Mouse (Mus musculus) cerebellum, postnatal 10 days (tissue): ENCODE measurements around the gene Zfp143.
A peak's percentile ranks its signal among the peaks of the same experiment; 100 is the strongest.
"Not testable (repeated sequence)": the region's sequence is repeated elsewhere in the genome, so short reads cannot be mapped to it uniquely, and the experiment has no call there.

Experiments used
- DNase-seq, 2 experiments: peaks; one replicate each; pipeline ENCODE4 v3.0.0; 2021; ENCODE audit warnings: mixed read lengths in 2 of 2

The Zfp143 gene

DNA sequence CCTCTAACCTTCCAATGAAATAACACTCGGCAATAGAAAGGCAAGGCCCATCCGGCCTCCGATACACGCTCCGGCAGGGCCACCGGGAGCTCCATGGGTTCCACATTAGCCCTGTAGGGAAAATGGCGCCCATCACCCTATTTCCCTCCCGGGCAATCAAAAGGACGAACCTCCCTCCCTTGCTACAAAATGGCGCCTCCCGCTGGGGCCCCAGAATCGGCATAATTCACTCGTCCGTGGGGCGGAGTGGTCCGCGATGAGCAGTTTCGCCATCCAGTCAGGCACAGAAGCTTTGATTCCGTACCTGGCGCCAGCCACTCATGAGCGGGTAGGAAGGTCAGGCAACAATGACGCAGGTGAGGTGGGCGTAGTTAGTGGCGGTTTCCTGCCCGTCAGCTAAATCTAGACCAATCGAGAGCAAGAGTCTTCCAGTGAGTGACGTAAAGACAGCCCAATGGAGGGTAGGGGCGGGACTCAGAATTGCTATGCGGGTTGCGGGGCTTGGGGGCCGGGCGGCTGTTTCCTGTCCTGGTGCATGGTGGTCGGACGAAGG is at the start of gene Zfp143:
TSS of gene Zfp143 (plus strand) at position 19 of the 553 bp plus-strand sequence.
- peak; percentile 100 for DNase-seq

DNA sequence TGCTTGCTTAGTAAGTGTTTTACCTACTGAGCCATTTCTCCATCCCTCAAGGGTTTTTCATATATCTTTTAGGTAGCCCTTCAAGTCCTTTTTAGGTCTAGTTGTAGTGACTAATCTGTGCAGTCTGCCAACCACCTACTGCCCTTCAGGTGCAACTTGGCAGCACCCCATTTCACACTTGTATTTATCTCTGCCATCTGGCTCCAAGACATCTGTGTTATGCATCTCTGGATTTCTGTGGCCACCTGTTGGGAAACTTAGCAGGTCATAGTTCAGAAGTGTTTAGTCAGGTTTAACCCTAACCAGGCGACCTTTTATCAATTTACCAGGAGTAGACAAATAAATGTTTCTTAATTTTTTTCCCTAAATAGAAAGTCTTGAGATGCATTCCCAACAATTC is 49.6 kb upstream of the Zfp143 start:
- DNase-seq = no peak

DNA sequence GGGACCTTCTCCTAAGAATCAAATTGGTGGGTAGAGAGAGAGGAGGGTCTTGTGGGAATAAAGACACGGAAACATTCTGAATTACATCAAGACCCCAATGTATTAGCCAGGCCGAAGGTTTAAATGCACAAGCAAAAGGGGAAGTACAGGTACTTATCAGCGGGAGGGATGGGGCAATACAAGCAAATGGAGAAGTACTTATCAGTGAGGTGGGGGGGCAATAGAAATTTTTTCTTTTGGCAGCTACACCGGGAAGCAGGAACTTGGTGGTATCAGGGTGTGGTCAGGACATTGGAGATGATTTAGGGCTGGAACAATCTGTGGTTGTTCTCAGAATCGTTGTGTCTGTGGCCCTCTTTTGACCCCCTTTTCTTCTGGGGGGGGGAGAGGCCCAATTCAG is 46.7 kb upstream of the Zfp143 start:
- no peak for DNase-seq

DNA sequence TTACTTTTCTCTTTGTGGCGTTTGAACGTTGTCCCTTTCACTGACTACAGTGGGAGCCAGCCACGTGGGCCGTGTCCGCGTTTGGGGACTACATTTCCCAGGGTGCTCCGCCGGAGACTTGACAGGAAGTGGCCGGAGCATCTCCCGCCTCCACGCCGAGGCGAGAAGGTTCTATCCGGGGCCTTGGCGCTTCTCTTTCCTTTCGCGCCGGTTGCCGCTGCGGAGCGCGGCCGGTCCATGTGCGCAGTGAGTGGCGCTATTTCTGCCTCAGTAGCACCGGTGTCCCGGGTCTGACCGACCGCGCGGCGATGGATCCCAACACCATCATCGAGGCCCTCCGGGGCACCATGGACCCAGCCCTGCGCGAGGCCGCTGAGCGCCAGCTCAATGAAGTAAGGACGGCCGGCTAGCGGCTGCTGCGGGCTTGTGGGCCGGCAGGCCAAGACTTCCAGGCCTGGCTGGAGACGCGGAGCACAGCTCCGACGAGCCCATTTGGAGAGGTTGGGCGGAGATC is 42.8 kb upstream of the Zfp143 start, which contains the start of gene Ipo7:
TSS of gene Ipo7 (plus strand) at position 158 of the 514 bp plus-strand sequence.
- peak; percentile 94 to 96 for DNase-seq

DNA sequence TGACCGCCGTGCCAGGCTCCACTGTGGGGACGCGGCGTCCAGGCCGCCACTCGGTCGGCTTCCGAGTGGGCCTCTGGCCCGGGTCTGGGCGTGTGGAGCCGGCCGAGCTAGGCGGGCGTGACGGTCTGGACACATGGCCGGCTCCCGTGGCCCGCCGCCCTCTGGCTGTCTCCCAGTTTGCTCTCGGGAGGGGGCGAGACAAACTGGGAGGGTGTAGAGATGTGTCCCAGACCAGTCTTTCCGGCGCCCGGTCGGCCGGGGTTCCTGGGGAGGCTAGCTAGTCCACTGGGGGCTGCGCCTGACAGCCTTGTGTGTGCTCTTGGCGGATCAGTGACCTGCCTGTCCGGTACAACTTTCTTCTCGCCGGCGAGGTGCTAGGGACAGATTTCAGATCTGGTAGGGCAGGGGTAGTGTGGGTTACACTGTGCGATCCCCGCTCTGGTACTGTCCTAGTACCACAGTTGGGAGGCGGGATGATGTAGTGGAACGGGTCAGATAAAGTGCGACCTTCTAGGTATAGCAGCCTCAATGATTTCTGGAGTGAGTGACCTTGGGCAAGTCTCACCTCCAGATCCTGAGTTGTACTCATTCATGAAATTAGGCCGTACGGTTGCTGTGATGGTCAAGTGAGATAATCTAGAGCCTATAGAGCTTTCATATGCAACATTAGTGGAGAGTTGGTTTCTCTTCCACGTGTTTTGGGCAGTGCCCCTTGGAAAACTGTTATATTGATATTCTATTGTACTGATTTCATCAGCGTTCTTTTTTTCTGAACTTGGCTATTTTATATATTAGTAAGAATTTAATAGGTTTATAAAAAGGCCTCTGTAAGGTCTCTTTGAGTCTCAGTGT is 42.2 kb upstream of the Zfp143 start:
- peak; percentile 75 to 78 for DNase-seq

DNA sequence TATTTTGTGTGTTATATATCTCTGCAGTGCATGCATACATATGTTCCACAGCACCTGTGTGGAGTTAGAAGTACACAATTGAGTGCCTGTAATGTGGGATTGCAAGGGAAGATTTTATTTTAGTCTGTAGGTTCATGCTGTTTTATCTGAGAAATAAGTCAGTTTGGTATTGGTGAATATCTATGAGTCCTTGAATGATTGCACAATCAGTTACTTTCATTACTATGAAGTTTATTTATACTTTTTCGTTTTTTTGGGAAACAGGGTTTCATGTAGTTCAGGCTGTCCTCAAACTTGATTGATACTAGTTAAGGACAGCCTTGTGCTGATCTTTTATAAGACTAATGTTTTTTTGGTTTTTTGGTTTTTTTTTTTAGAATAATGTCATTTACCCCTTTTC is 37.5 kb upstream of the Zfp143 start:
- no peak for DNase-seq

DNA sequence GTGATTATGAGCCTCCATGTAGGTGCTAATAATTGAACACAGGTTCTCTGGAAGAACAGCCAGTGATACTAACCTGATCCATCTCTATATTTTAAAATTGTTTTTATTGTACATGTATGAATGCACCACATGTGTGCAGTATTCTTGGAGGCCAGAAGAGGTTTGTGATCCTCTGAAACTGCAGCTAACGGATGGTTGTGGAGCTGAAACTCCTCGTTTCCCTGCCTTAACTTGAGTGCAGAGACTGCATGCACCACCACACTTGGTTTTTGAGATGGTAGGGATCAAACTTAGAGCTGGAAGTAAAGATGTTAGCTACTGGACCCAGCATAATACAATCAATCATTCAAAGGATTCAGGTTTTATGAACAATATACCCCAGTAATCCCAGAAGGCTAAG is 34.4 kb upstream of the Zfp143 start:
- no peak for DNase-seq

DNA sequence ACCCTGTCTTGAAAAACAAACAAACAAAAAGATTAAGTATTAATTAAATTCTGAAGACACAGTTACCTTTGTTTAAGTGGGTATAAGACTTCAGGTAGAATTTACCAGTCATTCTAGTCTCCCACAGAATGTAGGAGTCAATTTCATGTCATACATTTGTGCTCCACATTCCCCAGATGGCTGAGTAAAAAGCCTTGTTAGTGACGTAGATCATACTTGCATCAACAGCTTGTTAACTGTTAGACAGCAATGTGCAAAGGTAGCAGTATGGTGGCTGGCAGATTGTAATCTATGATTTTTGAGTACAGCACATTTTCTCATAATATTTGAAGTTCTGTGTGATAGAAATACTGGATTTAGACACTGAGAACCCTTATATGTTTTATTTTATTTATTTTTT is 32.2 kb upstream of the Zfp143 start:
- no peak for DNase-seq

DNA sequence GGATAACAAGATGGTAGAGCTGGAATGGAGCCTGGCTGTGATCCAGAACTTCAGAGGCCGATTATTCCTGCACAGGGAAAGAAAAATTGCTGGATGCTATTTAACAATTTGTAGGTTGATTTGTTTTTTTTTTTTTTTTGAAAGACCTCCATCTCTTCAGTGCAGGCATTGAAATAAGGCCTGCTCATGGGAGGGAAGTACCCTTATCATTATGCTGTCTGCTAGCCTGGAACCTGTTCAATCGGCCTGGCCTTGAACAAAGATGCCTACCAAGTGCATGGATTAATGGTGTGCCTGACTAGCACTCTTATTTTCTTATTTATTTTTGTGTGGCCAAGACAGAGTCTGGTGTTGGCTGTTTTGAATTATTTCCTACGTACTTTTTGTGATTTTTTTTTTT is 30.7 kb upstream of the Zfp143 start:
- no peak for DNase-seq

DNA sequence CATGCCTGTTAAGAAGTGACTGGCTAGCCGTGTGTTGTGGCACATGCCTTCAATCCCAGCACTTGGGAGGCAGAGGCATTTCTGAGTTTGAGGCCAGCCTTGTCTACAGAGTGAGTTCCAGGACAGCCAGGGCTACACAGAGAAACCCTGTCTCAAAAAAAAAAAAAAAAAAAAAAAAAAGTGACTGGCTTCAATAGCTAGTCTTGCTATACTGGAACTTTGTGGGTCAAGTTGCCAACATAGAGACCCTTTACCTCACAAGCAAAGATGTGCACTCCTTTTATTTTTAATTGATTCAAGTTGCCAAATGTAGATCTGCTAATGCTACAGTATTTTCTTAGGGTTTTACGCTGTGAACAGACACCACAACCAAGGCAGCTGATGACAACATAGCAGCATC is 3.3 kb upstream of the Zfp143 start:
- DNase-seq = not testable (repeated sequence)

DNA sequence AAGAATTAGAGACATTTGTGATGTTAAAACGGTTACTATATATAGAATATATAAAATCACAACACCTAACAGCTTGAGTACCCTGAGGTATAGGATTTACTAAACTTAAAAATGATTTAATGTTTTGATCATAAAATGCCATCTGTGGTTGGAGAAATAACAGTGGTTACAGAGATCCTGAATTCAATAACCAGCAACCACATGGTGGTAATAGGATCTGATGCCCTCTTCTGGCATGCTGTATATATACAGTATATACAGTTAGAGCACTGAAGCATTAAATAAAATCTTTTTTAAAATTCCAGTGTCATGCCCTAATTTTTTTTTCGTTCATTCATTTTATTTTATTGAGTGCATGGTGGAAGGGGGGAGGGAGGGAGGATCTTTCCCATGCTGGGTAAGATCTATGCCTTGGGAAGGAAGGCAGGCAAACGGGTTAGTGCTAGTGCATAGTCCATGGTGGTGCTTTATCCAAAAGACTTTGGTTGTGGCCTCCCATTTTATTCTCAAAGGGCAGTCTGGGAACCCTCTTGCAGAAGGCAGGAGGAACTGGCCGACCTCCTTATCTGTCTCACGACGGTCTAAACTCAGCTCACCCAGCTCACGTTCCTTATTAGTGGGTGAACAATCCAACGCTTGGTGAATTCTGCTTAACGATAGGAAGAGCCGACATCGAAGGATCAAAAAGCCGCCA is 1.8 kb upstream of the Zfp143 start:
- peak; percentile 26 to 48 for DNase-seq

DNA sequence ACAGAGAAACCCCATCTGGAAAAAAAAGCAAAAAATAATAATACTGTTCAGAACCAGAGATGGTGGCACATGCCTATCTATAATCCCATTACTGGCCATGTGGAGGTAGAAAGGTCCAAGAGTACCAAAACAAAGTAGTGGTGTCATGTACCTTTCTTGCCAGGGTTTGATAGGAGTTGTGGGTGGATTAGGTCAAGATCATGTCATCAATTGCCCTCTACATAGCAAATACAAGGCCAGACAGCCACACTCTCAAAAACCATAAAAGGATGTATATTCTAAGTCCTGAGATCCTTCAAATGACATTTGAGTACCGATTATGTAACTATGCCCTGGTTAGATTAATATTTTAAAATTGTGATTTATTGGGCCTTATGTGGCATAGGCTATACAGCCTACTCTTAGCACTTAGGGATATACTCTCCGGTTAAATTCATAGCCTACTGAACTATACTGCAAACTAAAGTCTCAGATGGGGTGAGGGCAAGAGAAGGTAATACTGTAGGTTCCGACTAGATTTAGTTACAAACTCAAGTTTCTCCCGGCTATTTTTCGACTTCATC is 830 bp upstream of the Zfp143 start:
- no peak for DNase-seq

DNA sequence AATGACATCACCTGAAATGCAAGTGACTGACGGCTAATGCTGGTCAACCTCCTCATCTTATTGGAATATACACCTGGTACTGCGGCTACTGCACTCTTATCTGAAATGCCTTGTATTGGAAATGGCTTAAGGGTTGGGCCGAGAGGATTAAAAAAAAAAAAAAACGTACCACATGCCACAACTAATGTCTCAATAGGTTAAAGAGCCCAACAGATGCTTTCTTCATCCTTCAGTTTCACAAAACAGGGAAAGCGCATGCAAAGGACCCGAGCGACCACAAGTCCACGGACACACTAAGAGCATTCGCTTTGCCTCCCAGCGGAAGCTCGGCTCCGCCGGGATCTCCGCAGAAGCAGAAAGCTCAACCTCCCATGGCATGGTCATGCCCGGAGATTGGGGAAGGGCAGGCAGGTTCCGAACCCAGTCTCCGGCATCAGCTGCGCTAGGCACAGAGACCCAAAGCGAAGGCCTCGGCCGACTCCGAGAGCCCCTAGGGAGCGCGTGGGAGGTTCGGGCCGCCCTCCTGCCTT is 283 bp upstream of the Zfp143 start:
- no peak for DNase-seq

DNA sequence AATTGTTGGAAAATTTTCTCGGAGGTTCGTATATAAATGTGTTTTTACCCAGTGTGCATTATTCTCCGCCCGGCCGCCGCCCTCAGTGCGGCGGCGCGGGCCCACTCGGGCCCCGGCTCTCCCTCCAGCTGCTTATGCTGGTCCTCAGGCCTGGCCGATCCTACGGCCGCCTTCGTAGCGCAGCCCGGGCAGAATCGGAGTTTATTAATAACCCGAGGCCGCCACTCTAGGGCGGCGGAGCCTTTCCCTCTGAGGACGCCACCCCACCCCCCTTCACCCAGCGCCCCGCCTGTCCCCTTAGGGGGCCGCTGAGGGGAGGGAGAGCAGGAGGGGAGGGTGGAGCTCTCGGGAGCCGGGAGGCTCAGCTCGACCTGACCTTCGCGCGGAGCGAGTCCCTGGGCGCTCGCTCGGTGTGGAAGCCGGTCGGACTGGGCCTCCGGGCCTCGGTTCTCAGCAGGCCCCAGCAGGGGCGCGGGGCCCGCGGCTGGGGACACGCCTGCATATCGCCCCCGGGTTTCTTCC is 796 bp downstream of the Zfp143 start:
- DNase-seq = peak; percentile 88 to 92

DNA sequence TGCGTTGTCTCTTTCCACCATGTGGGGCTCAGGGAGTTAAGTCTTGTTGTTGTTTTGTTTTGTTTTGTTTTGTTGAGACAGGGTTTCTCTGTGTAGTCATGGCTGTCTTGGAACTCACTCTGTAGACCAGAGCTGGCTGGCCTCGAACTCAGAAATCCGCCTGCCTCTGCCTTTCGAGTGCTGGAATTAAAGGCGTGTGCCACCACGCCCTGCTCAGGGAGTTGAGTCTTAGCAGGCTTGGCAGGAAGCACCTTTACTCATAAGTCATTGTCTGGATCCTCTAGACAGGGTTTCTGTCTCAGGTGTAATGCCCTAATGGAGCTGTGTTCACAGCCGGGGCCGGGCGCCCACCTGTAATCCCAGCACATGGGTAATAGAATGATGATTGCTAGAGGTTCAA is 2.7 kb downstream of the Zfp143 start:
- DNase-seq = no peak

DNA sequence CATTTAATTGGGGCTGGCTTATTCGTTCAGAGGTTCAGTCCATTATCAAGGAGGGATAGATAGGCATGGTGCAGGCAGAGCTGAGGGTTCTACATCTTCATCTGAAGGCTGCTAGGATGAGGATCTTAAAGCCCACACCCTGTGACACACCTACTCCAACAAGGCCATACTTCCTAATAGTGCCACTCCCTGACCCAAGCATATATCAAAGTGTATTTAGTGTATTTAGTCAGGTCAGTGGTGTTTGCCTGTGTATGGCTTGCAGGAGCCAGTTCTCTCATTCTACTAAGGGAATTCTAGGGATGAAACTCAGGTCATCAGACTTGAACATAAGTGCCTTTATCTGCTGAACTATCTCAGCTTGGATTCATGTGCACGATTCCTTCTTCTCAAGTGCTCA is 8.1 kb downstream of the Zfp143 start:
- DNase-seq = no peak

DNA sequence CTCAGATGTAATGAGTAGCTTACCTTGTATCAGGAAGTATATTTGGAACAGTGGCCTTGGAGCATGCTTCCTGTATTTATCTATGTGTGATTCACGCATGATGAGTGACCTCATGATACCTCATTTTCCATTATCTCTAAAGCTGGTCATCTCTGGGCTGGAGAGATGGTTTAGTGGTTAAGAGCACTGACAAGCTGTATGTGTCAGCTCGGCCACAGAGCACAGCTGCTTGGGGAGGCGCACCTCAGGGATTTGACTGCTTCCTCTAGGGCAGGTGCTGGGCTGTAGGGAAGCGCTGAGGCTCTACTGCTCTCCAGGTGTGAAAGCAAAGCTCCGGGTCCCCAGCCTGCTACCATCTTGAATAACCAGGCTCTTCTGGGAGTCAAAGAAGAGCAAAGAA is 17.2 kb downstream of the Zfp143 start:
- DNase-seq = no peak

DNA sequence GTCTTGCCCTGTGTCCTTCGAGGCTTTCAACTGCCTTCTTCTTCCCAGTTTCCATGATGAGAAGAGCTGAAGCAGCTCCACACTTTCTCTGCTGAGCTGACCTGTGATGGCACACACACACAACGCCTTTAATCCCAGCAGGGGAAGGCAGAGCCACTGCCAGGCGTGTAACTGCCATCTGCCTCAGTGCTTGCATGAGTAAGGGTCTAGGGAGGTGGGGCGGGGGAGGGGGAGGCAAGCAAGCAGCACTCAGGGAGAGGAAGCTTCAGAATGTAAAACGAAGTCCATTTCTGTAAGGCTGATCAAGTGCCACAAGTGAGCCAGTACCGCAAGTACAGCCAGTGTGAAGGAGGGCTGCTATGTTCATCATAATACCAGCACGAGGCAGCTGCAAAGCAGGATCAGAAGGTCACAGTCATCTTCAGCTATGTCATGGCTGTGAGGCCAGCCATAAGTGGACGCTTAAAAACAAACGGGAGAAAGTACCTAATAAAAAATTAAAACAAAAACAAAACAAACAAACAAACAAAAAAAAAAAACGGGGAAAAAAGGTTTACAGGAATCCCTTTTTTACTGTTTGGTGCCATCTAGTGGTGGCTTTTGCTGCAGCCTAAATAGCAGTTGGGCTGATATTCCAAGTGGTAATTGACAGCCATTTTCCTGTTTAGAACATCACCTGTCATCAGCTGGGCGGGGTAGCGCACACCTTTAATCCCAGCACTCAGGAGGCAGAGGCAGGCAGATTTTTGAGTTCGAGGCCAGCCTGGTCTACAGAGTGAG is 22.6 kb downstream of the Zfp143 start:
- peak; percentile 87 to 95 for DNase-seq

DNA sequence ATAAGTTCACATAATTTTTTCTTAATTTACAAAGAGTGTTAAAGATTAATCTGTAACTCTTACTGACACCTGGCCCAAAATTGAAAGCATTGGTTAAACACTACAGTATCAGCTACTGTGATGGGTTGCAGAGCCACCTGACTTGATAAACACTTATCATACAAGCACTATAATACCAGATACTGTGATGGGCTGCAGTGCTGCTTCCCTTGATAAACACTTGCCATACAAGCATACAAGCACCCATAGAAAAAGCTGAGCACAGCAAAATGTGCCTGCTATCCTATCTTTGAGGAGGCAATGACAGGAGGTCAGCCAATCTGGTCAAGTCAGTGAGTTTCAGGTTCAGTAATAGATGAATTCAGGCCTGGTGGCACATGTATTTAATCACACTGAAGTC is 24.2 kb downstream of the Zfp143 start:
- no peak for DNase-seq

DNA sequence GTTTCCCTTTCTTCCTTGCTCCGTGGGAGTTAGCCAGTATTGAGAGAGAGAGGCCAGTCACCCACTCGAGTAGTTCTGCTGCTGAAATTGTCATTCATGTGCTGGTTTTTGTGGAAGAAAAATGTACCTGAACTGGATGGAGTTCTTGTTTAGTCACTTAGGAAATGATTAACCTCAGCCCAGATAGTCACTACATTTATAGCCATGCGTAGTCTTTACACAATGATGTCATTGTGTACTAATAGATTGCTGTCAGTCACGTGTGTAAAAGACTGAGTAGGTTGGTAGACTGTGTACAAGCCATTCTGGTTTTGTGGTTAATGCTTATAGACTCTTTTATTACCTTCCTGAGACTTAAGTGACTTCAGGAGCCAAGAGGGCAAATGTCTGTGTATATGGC is 26.9 kb downstream of the Zfp143 start:
- no peak for DNase-seq

DNA sequence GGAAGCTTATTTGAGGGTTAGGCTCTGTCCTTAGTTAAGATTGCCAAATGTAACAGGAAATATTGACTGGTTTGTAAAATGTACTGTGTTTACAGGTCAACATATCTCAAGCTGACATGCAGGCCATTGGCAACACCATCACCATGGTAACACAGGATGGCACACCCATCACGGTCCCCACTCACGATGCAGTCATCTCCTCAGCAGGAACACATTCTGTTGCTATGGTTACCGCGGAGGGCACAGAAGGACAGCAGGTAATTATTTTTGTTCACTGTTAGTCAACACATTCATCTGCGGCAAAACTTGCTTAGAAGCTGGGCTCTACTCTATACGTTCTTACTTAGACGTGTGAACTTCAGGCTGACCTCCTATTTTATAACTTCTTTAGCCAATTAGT is 30.7 kb downstream of the Zfp143 start:
- DNase-seq = peak; percentile 77

DNA sequence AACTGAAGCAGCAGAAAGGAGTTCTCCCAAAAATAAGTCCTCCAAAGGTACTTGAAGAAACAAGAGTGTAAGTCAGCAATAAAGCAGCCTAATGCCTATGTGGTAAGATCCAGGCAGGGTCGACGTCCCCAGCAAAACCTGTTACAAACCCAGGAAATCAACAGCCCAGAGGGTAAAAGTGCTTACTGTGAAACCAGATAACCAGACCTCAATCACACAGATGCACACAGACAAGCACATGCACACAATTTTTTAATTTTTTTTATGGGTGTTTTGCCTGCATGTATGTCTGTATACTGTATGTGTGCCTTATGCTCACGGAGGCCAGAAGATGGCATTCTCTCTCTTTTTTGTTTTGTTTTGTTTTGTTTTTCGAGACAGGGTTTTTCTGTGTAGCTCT is 35.3 kb downstream of the Zfp143 start:
- no peak for DNase-seq
